ENCODE assay signal across 8 mouse cellular contexts in genomic region chr7:96769784-96770183, GRCm38 (mm10).
A peak's percentile ranks its signal among the peaks of the same experiment; 100 is the strongest.
DNase-seq lines count a peak whose midpoint lies in the region; ATAC-seq and TF ChIP-seq lines count a peak whose summit lies in the region.

No protein-coding gene starts in this region.

- intact Hi-C loops in gastrocnemius, adult 2 months (cut with DNase I), result loop anchor here (10.0 kb wide), 1 partner anchor 255 kb away; no protein-coding TSS in a partner anchor

- no peak for ATAC-seq in Patski
- no peak for ATAC-seq in forebrain, embryonic 14.5 days
- no peak for ATAC-seq in neural tube, embryonic 15.5 days (ENCODE audit: low FRiP score)

- peaks cover 9% of the 10 kb centered on the region; the same call in 1 of the 2 replicates for H3K9me3 ChIP-seq in midbrain, embryonic 10.5 days (replicated peaks)
- H3K9me3 ChIP-seq in forebrain, embryonic 14.5 days (replicated peaks; ENCODE audit: control insufficient read depth, low read length), result peaks cover 3% of the 10 kb centered on the region; the same call in 1 of the 2 replicates
- no peaks in the 10 kb centered on the region for H3K9me3 ChIP-seq in neural tube, embryonic 15.5 days (replicated peaks)

- H3K36me3 ChIP-seq in midbrain, embryonic 10.5 days, result peaks cover 83% of the 10 kb centered on the region
- H3K36me3 ChIP-seq in forebrain, embryonic 14.5 days (ENCODE audit: control insufficient read depth, insufficient read depth, low read length), result peaks cover 14% of the 10 kb centered on the region
- H3K36me3 ChIP-seq in neural tube, embryonic 15.5 days, result peaks cover 6% of the 10 kb centered on the region; the same call in 1 of the 2 replicates

- CTCF ChIA-PET in Patski (lab: Charles Lee), result interaction anchor here (1.0 to 1.8 kb wide), 3 partner anchors 19 to 204 kb away, joined by 3 to 5 read pairs (median 3); no protein-coding TSS in a partner anchor

- no peaks in the 10 kb centered on the region for H3K27me3 ChIP-seq in Patski
- H3K27me3 ChIP-seq in midbrain, embryonic 10.5 days (ENCODE audit: low read depth, poor library complexity, severe bottlenecking), result no peaks in the 10 kb centered on the region
- H3K27me3 ChIP-seq in forebrain, embryonic 14.5 days (replicated peaks; ENCODE audit: control insufficient read depth, insufficient read depth, low read length), result no peaks in the 10 kb centered on the region
- no peaks in the 10 kb centered on the region for H3K27me3 ChIP-seq in neural tube, embryonic 15.5 days (replicated peaks)

- in situ Hi-C loops in Patski (cut with MboI; ENCODE audit: low pct_unique_long_range_greater_than_20kb), result loop anchor here (5.0 to 10.0 kb wide), 2 partner anchors 247 to 905 kb away; no protein-coding TSS in a partner anchor

- no peak for DNase-seq in gastrocnemius, adult 2 months
- DNase-seq in gastrocnemius, postnatal 25 days, result no peak
- DNase-seq in 3T3-L1 (ENCODE audit: low read depth, low spot score) (peak; percentile 43), Patski (ENCODE audit: low read depth, low spot score) (no peak)
- peak; percentile 31 for DNase-seq in lung, postnatal 36 days
- DNase-seq in midbrain, embryonic 10.5 days (ENCODE audit: low spot score), result no peak
- DNase-seq in forebrain, embryonic 14.5 days (ENCODE audit: low spot score), result no peak

- H3K4me1 ChIP-seq in midbrain, embryonic 10.5 days, result no peaks in the 10 kb centered on the region
- peaks cover 18% of the 10 kb centered on the region; the same call in 1 of the 2 replicates for H3K4me1 ChIP-seq in forebrain, embryonic 14.5 days (ENCODE audit: control insufficient read depth, insufficient read depth, low read length)
- H3K4me1 ChIP-seq in neural tube, embryonic 15.5 days, result peaks cover 17% of the 10 kb centered on the region

- TF ChIP-seq CTCF in gastrocnemius, adult 2 months (IDR thresholded peaks at IDR 0.05), result peak; percentile 57
- TF ChIP-seq CTCF in Patski (IDR thresholded peaks at IDR 0.05), result peak; percentile 62

- 81% methylated on average over 4 of the region's 4 CpGs for WGBS in midbrain, embryonic 10.5 days
- 75% methylated on average over 4 of the region's 4 CpGs for WGBS in forebrain, embryonic 14.5 days
- WGBS in neural tube, embryonic 15.5 days, result 72% methylated on average over 4 of the region's 4 CpGs

- POLR2A ChIA-PET in Patski (lab: Charles Lee), result interaction anchor here (0.6 kb wide), 1 partner anchor 98 kb away, joined by 3 read pairs; no protein-coding TSS in a partner anchor

- no peak overlapping the region for H3K9ac ChIP-seq in forebrain, embryonic 14.5 days (ENCODE audit: low read length)
- H3K9ac ChIP-seq in neural tube, embryonic 15.5 days (replicated peaks), result no peak overlapping the region

- no peak overlapping the region for H3K4me2 ChIP-seq in forebrain, embryonic 14.5 days (ENCODE audit: low read length)
- H3K4me2 ChIP-seq in neural tube, embryonic 15.5 days, result no peak overlapping the region

- no peak overlapping the region for H3K4me3 ChIP-seq in gastrocnemius, adult 2 months
- no peak overlapping the region for H3K4me3 ChIP-seq in midbrain, embryonic 10.5 days
- H3K4me3 ChIP-seq in forebrain, embryonic 14.5 days (ENCODE audit: low read depth, low read length), result no peak overlapping the region
- no peak overlapping the region for H3K4me3 ChIP-seq in neural tube, embryonic 15.5 days (replicated peaks)

- H3K27ac ChIP-seq in gastrocnemius, adult 2 months, result no peak overlapping the region
- no peak overlapping the region for H3K27ac ChIP-seq in midbrain, embryonic 10.5 days (replicated peaks)
- no peak overlapping the region for H3K27ac ChIP-seq in forebrain, embryonic 14.5 days (ENCODE audit: low read depth, low read length)
- no peak overlapping the region for H3K27ac ChIP-seq in neural tube, embryonic 15.5 days (replicated peaks)

Comparison
In these comparisons a context has a peak if more than half of its experiments do, and no peak if none do; other contexts are left out.
1. DNase-seq: peak in 3T3-L1 (single experiment) and lung, postnatal 36 days (single experiment); none in gastrocnemius, adult 2 months (single experiment), gastrocnemius, postnatal 25 days (single experiment), Patski (single experiment), midbrain, embryonic 10.5 days (single experiment) and forebrain, embryonic 14.5 days (single experiment).